Mouse (Mus musculus) bone marrow macrophage, adult 2 months (primary cell): ENCODE results near the gene Cfap100.

Experiments
- CTCF ChIP-seq: IDR thresholded peaks from 2 replicates; pipeline ENCODE4 v1.5.1; 2012; ENCODE audit warnings: low read depth, mild to moderate bottlenecking, low read length, moderate library complexity
- POLR2A ChIP-seq: IDR thresholded peaks from 2 replicates; pipeline ENCODE4 v1.6.1; 2012; ENCODE audit warnings: mild to moderate bottlenecking, low read depth, low read length, borderline replicate concordance

DNA sequence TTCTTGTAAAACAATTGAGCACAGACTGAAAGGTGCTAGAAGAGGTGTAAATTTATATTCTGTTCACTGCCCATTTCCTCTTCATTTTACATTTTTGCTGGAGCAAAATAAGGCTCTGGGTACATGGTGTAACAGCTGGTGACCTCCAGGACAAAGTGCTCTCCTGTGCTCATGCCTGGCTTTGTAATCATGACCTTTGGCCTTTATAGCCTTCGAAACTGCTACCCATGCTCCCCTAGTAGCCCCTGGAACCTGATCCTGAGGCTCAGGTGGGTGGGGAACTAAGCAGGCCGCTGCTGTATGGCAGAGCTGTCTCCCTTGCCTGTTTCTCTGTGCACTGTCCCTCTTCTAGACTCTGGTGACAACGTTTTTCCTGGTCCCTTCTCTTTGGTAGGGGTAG is 34.6 kb downstream of the Cfap100 start:
- TF ChIP-seq CTCF (no peak), POLR2A (no peak)
